ENCODE assay signal across 35 mouse cellular contexts in genomic region chr15:78263286-78263685, GRCm38 (mm10). TPM values are rescaled to one million over a fixed set of nuclear protein-coding genes. Genes with fewer than 3 reads are reported as not detected.
DNase-seq lines count a peak whose midpoint lies in the region; ATAC-seq and TF ChIP-seq lines count a peak whose summit lies in the region.
"Had no signal": no experiment of that assay in that cellular context is flagged by ENCODE, and none has a peak within 500 bp of the region (broad histone marks: within the 10 kb centered on the region; RNA-seq: fewer than 3 reads in every experiment).

No protein-coding gene starts in this region.

- 60% methylated on average over 3 of the region's 3 CpGs for WGBS in forebrain, embryonic 14.5 days
- WGBS in forebrain, embryonic 10.5 days: 76% methylated on average over 3 of the region's 3 CpGs
- WGBS in liver, embryonic 11.5 days: 74% methylated on average over 3 of the region's 3 CpGs
- 68% methylated on average over 3 of the region's 3 CpGs for WGBS in liver, postnatal 0 days (ENCODE audit: insufficient replicate concordance)
- 59% methylated on average over 3 of the region's 3 CpGs for WGBS in liver, embryonic 14.5 days (ENCODE audit: insufficient replicate concordance)

- no peak for TF ChIP-seq POLR2A in CH12.LX (IDR thresholded peaks at IDR 0.05; ENCODE audit: low read depth, low read length)

- no peak overlapping the region for H3K27ac ChIP-seq in forebrain, embryonic 14.5 days (ENCODE audit: low read depth, low read length)
- no peak overlapping the region for H3K27ac ChIP-seq in forebrain, embryonic 10.5 days
- no peak overlapping the region for H3K27ac ChIP-seq in liver, embryonic 11.5 days (ENCODE audit: low read depth, low read length)
- no peak overlapping the region for H3K27ac ChIP-seq in liver, postnatal 0 days (ENCODE audit: low read depth)
- no peak overlapping the region for H3K27ac ChIP-seq in CH12.LX (ENCODE audit: insufficient read depth, low read depth)
- H3K27ac ChIP-seq in liver, embryonic 14.5 days: no peak overlapping the region
- H3K27ac ChIP-seq: hindbrain, embryonic 14.5 days; kidney, embryonic 15.5 days; limb, embryonic 10.5 days; limb, embryonic 15.5 days; lung, embryonic 15.5 days; stomach, postnatal 0 days had no signal

- no peak overlapping the region for H3K4me3 ChIP-seq in forebrain, embryonic 14.5 days (ENCODE audit: low read depth, low read length)
- H3K4me3 ChIP-seq in forebrain, embryonic 10.5 days: no peak overlapping the region
- H3K4me3 ChIP-seq in liver, embryonic 11.5 days (ENCODE audit: low read depth, low read length): no peak overlapping the region
- H3K4me3 ChIP-seq in liver, postnatal 0 days (ENCODE audit: low read depth, low read length): no peak overlapping the region
- no peak overlapping the region for H3K4me3 ChIP-seq in CH12.LX (replicated peaks in 1 of 3; ENCODE audit: low read depth in 2 of 3, low read length in 2 of 3, poor library complexity in 1 of 3)
- H3K4me3 ChIP-seq in liver, embryonic 14.5 days (ENCODE audit: insufficient read depth in 1 of 2, low read depth in 2 of 2, low read length in 2 of 2): no peak overlapping the region
- H3K4me3 ChIP-seq: kidney, embryonic 15.5 days; limb, embryonic 10.5 days; limb, embryonic 15.5 days; lung, embryonic 15.5 days had no signal

- no peaks in the 10 kb centered on the region for H3K9me3 ChIP-seq in forebrain, embryonic 14.5 days (replicated peaks; ENCODE audit: control insufficient read depth, low read length)
- H3K9me3 ChIP-seq in forebrain, embryonic 10.5 days: no peaks in the 10 kb centered on the region
- no peaks in the 10 kb centered on the region for H3K9me3 ChIP-seq in liver, embryonic 11.5 days (ENCODE audit: control insufficient read depth, low read length)
- no peaks in the 10 kb centered on the region for H3K9me3 ChIP-seq in liver, postnatal 0 days (ENCODE audit: low read length)
- no peaks in the 10 kb centered on the region for H3K9me3 ChIP-seq in CH12.LX (replicated peaks; ENCODE audit: low read length)
- H3K9me3 ChIP-seq in liver, embryonic 14.5 days (ENCODE audit: control insufficient read depth, low read length): no peaks in the 10 kb centered on the region
- H3K9me3 ChIP-seq: kidney, embryonic 15.5 days; limb, embryonic 10.5 days; limb, embryonic 15.5 days; lung, embryonic 15.5 days had no signal

- H3K27me3 ChIP-seq in forebrain, embryonic 14.5 days (replicated peaks; ENCODE audit: control insufficient read depth, insufficient read depth, low read length): no peaks in the 10 kb centered on the region
- no peaks in the 10 kb centered on the region for H3K27me3 ChIP-seq in forebrain, embryonic 10.5 days (ENCODE audit: poor library complexity, severe bottlenecking)
- no peaks in the 10 kb centered on the region for H3K27me3 ChIP-seq in liver, embryonic 11.5 days (replicated peaks; ENCODE audit: control insufficient read depth, insufficient read depth, low read length)
- H3K27me3 ChIP-seq in liver, postnatal 0 days (ENCODE audit: insufficient read depth, low read length): no peaks in the 10 kb centered on the region
- H3K27me3 ChIP-seq in CH12.LX (replicated peaks): no peaks in the 10 kb centered on the region
- no peaks in the 10 kb centered on the region for H3K27me3 ChIP-seq in liver, embryonic 14.5 days (ENCODE audit: control insufficient read depth, insufficient read depth, low read length)
- H3K27me3 ChIP-seq: kidney, embryonic 15.5 days; limb, embryonic 15.5 days; lung, embryonic 15.5 days had no signal

- dilution Hi-C loops in CH12.LX (cut with MboI; ENCODE audit: extremely low pct_ligation_motif_present, extremely low pct_unique_long_range_greater_than_20kb, low sequenced_read_pairs): no loop called here

- in situ Hi-C loops in CH12.LX (cut with MboI; ENCODE audit: low pct_ligation_motif_present, low pct_unique_long_range_greater_than_20kb, low sequenced_read_pairs): no loop called here

- H3K4me1 ChIP-seq in forebrain, embryonic 14.5 days (ENCODE audit: control insufficient read depth, insufficient read depth, low read length): no peaks in the 10 kb centered on the region
- H3K4me1 ChIP-seq in forebrain, embryonic 10.5 days: 0 out of 2 replicates have a peak, but pooled peaks cover 3% of the 10 kb centered on the region
- peaks cover 14% of the 10 kb centered on the region for H3K4me1 ChIP-seq in liver, embryonic 11.5 days (replicated peaks; ENCODE audit: control insufficient read depth, insufficient read depth, low read length)
- H3K4me1 ChIP-seq in liver, postnatal 0 days (ENCODE audit: insufficient read depth): peaks cover 20% of the 10 kb centered on the region
- H3K4me1 ChIP-seq in CH12.LX (ENCODE audit: control insufficient read depth in 1 of 2, insufficient read depth in 2 of 2): peaks cover 10 to 27% of the 10 kb centered on the region in 2 experiments
- peaks cover 19 to 38% of the 10 kb centered on the region in 2 experiments for H3K4me1 ChIP-seq in liver, embryonic 14.5 days (replicated peaks; ENCODE audit: control insufficient read depth in 2 of 2, insufficient read depth in 2 of 2, low read length in 1 of 2)
- H3K4me1 ChIP-seq: kidney, embryonic 15.5 days; limb, embryonic 10.5 days; limb, embryonic 15.5 days; lung, embryonic 15.5 days had no signal

- no peak for TF ChIP-seq CTCF in liver, postnatal 0 days (IDR thresholded peaks at IDR 0.05; ENCODE audit: low read depth)
- no peak for TF ChIP-seq CTCF in CH12.LX (conservative IDR thresholded peaks at IDR 0.05 in 1 of 2, IDR thresholded peaks at IDR 0.05 in 1 of 2; ENCODE audit: low read depth in 2 of 2, low read length in 2 of 2)
- TF ChIP-seq CTCF in liver, embryonic 14.5 days (IDR thresholded peaks at IDR 0.05; ENCODE audit: low read depth): no peak

- intact Hi-C loops in gastrocnemius, postnatal 14 days (cut with DNase I; ENCODE audit: low total_unique reads): no loop called here
- intact Hi-C loops in left cerebral cortex, postnatal 36 days (cut with DNase I): no loop called here

- no peaks in the 10 kb centered on the region for H3K36me3 ChIP-seq in forebrain, embryonic 14.5 days (ENCODE audit: control insufficient read depth, insufficient read depth, low read length)
- H3K36me3 ChIP-seq in forebrain, embryonic 10.5 days (replicated peaks): no peaks in the 10 kb centered on the region
- no peaks in the 10 kb centered on the region for H3K36me3 ChIP-seq in liver, embryonic 11.5 days (ENCODE audit: control insufficient read depth, insufficient read depth, low read length)
- peaks cover 5% of the 10 kb centered on the region; the same call in 1 of the 2 replicates for H3K36me3 ChIP-seq in liver, postnatal 0 days (replicated peaks; ENCODE audit: insufficient read depth, low read length)
- peaks cover 43 to 58% of the 10 kb centered on the region in 2 experiments for H3K36me3 ChIP-seq in CH12.LX (replicated peaks in 1 of 2; ENCODE audit: control insufficient read depth in 1 of 2, insufficient read depth in 1 of 2, low read length in 1 of 2)
- H3K36me3 ChIP-seq in liver, embryonic 14.5 days (replicated peaks; ENCODE audit: control insufficient read depth, insufficient read depth, low read depth): no peaks in the 10 kb centered on the region
- H3K36me3 ChIP-seq: kidney, embryonic 15.5 days; limb, embryonic 10.5 days; limb, embryonic 15.5 days; lung, embryonic 15.5 days had no signal

- H3K9ac ChIP-seq in forebrain, embryonic 14.5 days (ENCODE audit: low read length): no peak overlapping the region
- no peak overlapping the region for H3K9ac ChIP-seq in liver, embryonic 11.5 days (ENCODE audit: low read depth, low read length)
- no peak overlapping the region for H3K9ac ChIP-seq in liver, postnatal 0 days (replicated peaks)
- no peak overlapping the region for H3K9ac ChIP-seq in CH12.LX (ENCODE audit: insufficient read depth, low read depth)
- no peak overlapping the region for H3K9ac ChIP-seq in liver, embryonic 14.5 days (replicated peaks)
- H3K9ac ChIP-seq: hindbrain, embryonic 14.5 days; kidney, embryonic 15.5 days; limb, embryonic 15.5 days; lung, embryonic 15.5 days had no signal

- no peak for TF ChIP-seq EP300 in liver, postnatal 0 days (IDR thresholded peaks at IDR 0.05; ENCODE audit: low read depth)
- no peak for TF ChIP-seq EP300 in CH12.LX (IDR thresholded peaks at IDR 0.05; ENCODE audit: low read length)
- no peak for TF ChIP-seq EP300 in liver, embryonic 14.5 days (IDR thresholded peaks at IDR 0.05; ENCODE audit: low read depth)

- ATAC-seq in forebrain, embryonic 14.5 days: no peak
- ATAC-seq in liver, embryonic 11.5 days (replicated peaks; ENCODE audit: low FRiP score): no peak
- no peak for ATAC-seq in liver, postnatal 0 days
- ATAC-seq in liver, embryonic 14.5 days (ENCODE audit: insufficient read depth): no peak
- ATAC-seq: forebrain, embryonic 16.5 days; Patski had no signal

- no peaks in the 10 kb centered on the region for H3K79me2 ChIP-seq in CH12.LX (replicated peaks; ENCODE audit: control insufficient read depth, extremely low read depth, insufficient read depth, poor library complexity, severe bottlenecking)

- no peak for TF ChIP-seq RAD21 in CH12.LX (IDR thresholded peaks at IDR 0.05; ENCODE audit: low read depth, low read length)

- peak; percentile 29 for DNase-seq in forebrain, embryonic 14.5 days (ENCODE audit: low spot score)
- no peak for DNase-seq in forebrain, embryonic 10.5 days (ENCODE audit: extremely low spot score, low spot score)
- DNase-seq in liver, embryonic 11.5 days (ENCODE audit: low spot score): no peak
- DNase-seq in liver, postnatal 0 days: no peak
- DNase-seq in CH12.LX (ENCODE audit: extremely low read depth): no peak
- DNase-seq in liver, embryonic 14.5 days (ENCODE audit: low read depth in 3 of 3, low spot score in 3 of 3): no peak
- DNase-seq in gastrocnemius, postnatal 14 days: no peak
- DNase-seq in left cerebral cortex, postnatal 36 days (ENCODE audit: low spot score in 2 of 2): no peak
- DNase-seq: adrenal gland, postnatal 25 days; cerebellum, adult 18-20 months; cerebellum, postnatal 14 days; gastrocnemius, postnatal 10 days; kidney, adult 18-20 months; kidney, postnatal 25 days; right cerebral cortex, postnatal 4 days; thymus, adult 18-20 months; thymus, postnatal 25 days had no signal

- H3K4me2 ChIP-seq in forebrain, embryonic 14.5 days (ENCODE audit: low read length): no peak overlapping the region
- peak overlapping the region; percentile 4; the same call in 1 of the 2 replicates for H3K4me2 ChIP-seq in liver, embryonic 11.5 days
- H3K4me2 ChIP-seq in liver, postnatal 0 days (ENCODE audit: low read depth, low read length): no peak overlapping the region
- H3K4me2 ChIP-seq in CH12.LX (ENCODE audit: insufficient read depth, low read depth, poor library complexity, severe bottlenecking): no peak overlapping the region
- H3K4me2 ChIP-seq in liver, embryonic 14.5 days (ENCODE audit: low read depth): peak overlapping the region; percentile 58; the same call in 1 of the 2 replicates
- H3K4me2 ChIP-seq: hindbrain, embryonic 14.5 days; kidney, embryonic 15.5 days; limb, embryonic 15.5 days; lung, embryonic 15.5 days; midbrain, embryonic 11.5 days had no signal

RNA-seq across cellular contexts. Expression of gene Ncf4, which starts 18.7 kb away (rescaled TPM):
- polyA plus RNA-seq in forebrain, embryonic 14.5 days (2014; fragmentation: Nextera tagmentation; extraction: Ambion mirVana): 1.1 TPM in 2 replicates
- 4.1 and 6.0 TPM in 2 replicates for polyA plus RNA-seq in forebrain, embryonic 10.5 days (2016; fragmentation: Nextera tagmentation; extraction: Ambion mirVana)
- polyA plus RNA-seq in liver, embryonic 11.5 days (2014; fragmentation: Nextera tagmentation; extraction: Ambion mirVana): 18.8 and 19.8 TPM in 2 replicates
- polyA plus RNA-seq in liver, postnatal 0 days (2015; fragmentation: Nextera tagmentation; extraction: Ambion mirVana): 55.5 and 56.7 TPM in 2 replicates
- total RNA-seq in CH12.LX (2012; rRNA removed) (213 and 339 TPM in 2 replicates), CH12.LX (2014; rRNA removed) (177 and 188 TPM in 2 replicates)
- polyA plus RNA-seq in CH12.LX (2012; ENCODE audit: insufficient read length, low read depth): 118 and 145 TPM in 2 replicates
- polyA plus RNA-seq in liver, embryonic 14.5 days (2012; rRNA removed): 23.8 and 32.0 TPM in 2 replicates
- polyA plus RNA-seq in liver, embryonic 14.5 days (2014; fragmentation: Nextera tagmentation; extraction: Ambion mirVana): 32.9 and 38.8 TPM in 2 replicates
- 1 to 10 TPM in 1 of 2 experiments, under 1 TPM in 1; 1.00 to 3.0 TPM for total RNA-seq in gastrocnemius, postnatal 14 days (2021)
- total RNA-seq in left cerebral cortex, postnatal 36 days (2021): 1 to 10 TPM; 1.2 TPM

RNA-seq across cellular contexts. Expression of gene Csf2rb2, which starts 42.2 kb away (rescaled TPM):
- not detected in 2 replicates for polyA plus RNA-seq in forebrain, embryonic 14.5 days (2014; fragmentation: Nextera tagmentation; extraction: Ambion mirVana)
- 0.42 and 0.43 TPM in 2 replicates for polyA plus RNA-seq in forebrain, embryonic 10.5 days (2016; fragmentation: Nextera tagmentation; extraction: Ambion mirVana)
- polyA plus RNA-seq in liver, embryonic 11.5 days (2014; fragmentation: Nextera tagmentation; extraction: Ambion mirVana): 1.5 and 1.8 TPM in 2 replicates
- polyA plus RNA-seq in liver, postnatal 0 days (2015; fragmentation: Nextera tagmentation; extraction: Ambion mirVana): 2.2 and 2.6 TPM in 2 replicates
- total RNA-seq in CH12.LX (2012; rRNA removed) (15.6 and 21.6 TPM in 2 replicates), CH12.LX (2014; rRNA removed) (9.9 and 14.8 TPM in 2 replicates)
- polyA plus RNA-seq in CH12.LX (2012; ENCODE audit: insufficient read length, low read depth): 56.5 and 56.6 TPM in 2 replicates
- 1.6 and 1.9 TPM in 2 replicates for polyA plus RNA-seq in liver, embryonic 14.5 days (2012; rRNA removed)
- polyA plus RNA-seq in liver, embryonic 14.5 days (2014; fragmentation: Nextera tagmentation; extraction: Ambion mirVana): 1.1 and 1.2 TPM in 2 replicates
- 1 to 10 TPM in 1 of 2 experiments, under 1 TPM in 1; 0.93 to 1.9 TPM for total RNA-seq in gastrocnemius, postnatal 14 days (2021)
- under 1 TPM; 0.39 to 0.59 TPM for total RNA-seq in left cerebral cortex, postnatal 36 days (2021)

RNA-seq across cellular contexts. Expression of gene Pvalb, which starts 57.1 kb away (rescaled TPM):
- 0.19 and 1.3 TPM in 2 replicates for polyA plus RNA-seq in forebrain, embryonic 14.5 days (2014; fragmentation: Nextera tagmentation; extraction: Ambion mirVana)
- not detected in 2 replicates for polyA plus RNA-seq in forebrain, embryonic 10.5 days (2016; fragmentation: Nextera tagmentation; extraction: Ambion mirVana)
- polyA plus RNA-seq in liver, embryonic 11.5 days (2014; fragmentation: Nextera tagmentation; extraction: Ambion mirVana): not detected in 2 replicates
- polyA plus RNA-seq in liver, postnatal 0 days (2015; fragmentation: Nextera tagmentation; extraction: Ambion mirVana): 2.4 TPM in 1 of 2 replicates, not detected in the other
- total RNA-seq in CH12.LX (2012; rRNA removed) (11.8 and 12.8 TPM in 2 replicates), CH12.LX (2014; rRNA removed) (10.0 and 11.4 TPM in 2 replicates)
- 16.4 and 21.0 TPM in 2 replicates for polyA plus RNA-seq in CH12.LX (2012; ENCODE audit: insufficient read length, low read depth)
- not detected in 2 replicates for polyA plus RNA-seq in liver, embryonic 14.5 days (2012; rRNA removed)
- polyA plus RNA-seq in liver, embryonic 14.5 days (2014; fragmentation: Nextera tagmentation; extraction: Ambion mirVana): not detected in 2 replicates
- total RNA-seq in gastrocnemius, postnatal 14 days (2021): over 10,000 TPM; 19,167 to 21,154 TPM
- total RNA-seq in left cerebral cortex, postnatal 36 days (2021): 100 to 1,000 TPM in 1 of 2 experiments, 10 to 100 TPM in 1; 73.3 to 114 TPM
- total RNA-seq: adrenal gland, postnatal 25 days; granulocyte monocyte progenitor cell, adult 5-6 weeks; hematopoietic stem cell, adult 5-6 weeks; megakaryocyte progenitor cell, adult 5-6 weeks; MEL; neutrophil, adult 5-6 weeks had no signal
- polyA plus RNA-seq: erythroblast, embryonic 14.5 days; forebrain, embryonic 16.5 days; intestine, embryonic 14.5 days; kidney, embryonic 15.5 days; limb, embryonic 10.5 days; midbrain, embryonic 11.5 days; neural tube, embryonic 11.5 days; Patski; spleen, adult 2 months; stomach, postnatal 0 days had no signal

Comparison
In these comparisons a context has a peak if more than half of its experiments do, and no peak if none do; other contexts are left out.
1. H3K4me2 ChIP-seq: peak in liver, embryonic 11.5 days (single experiment) and liver, embryonic 14.5 days (single experiment); none in forebrain, embryonic 14.5 days (single experiment), liver, postnatal 0 days (single experiment) and CH12.LX (single experiment).
2. RNA of gene Csf2rb2, which starts 42.2 kb away (polyA plus RNA-seq): 56.5 to 56.6 TPM in CH12.LX; 2.2 to 2.6 TPM in liver, postnatal 0 days, 1.1 to 1.9 TPM in liver, embryonic 14.5 days, 1.5 to 1.8 TPM in liver, embryonic 11.5 days, 0.42 to 0.43 TPM in forebrain, embryonic 10.5 days and not detected in forebrain, embryonic 14.5 days; every median in the first group is over 10 times any median in the second.